Mouse (Mus musculus) ovary, postnatal 36 days (tissue): Measurements from ENCODE around the gene Gm9195.

Source experiments
- DNase-seq: peaks from one replicate; pipeline ENCODE4 v3.0.0; 2022; ENCODE audit warnings: low spot score, mixed read lengths

Gm9195 gene

DNA sequence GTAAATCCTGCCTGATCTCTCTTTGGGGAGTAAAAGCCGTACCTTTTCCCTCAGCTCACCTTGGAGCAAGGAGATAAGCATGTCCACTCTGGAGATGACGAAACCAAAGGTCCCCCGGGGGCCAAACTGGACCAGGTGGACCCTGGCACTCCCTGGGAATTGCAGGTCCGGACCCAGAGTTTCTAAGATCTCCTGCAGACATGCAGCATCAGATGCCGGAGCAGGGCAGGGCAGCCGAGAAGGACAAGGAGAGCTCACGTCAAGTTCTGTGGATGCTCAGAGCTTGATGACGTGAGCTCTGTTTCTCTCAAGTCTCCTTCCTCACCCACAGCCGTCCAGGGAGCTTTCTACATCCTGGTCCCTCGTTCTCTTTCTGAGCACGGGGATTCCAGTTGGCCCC lies 48.7 kb downstream of the Gm9195 start:
- DNase-seq, result no peak

DNA sequence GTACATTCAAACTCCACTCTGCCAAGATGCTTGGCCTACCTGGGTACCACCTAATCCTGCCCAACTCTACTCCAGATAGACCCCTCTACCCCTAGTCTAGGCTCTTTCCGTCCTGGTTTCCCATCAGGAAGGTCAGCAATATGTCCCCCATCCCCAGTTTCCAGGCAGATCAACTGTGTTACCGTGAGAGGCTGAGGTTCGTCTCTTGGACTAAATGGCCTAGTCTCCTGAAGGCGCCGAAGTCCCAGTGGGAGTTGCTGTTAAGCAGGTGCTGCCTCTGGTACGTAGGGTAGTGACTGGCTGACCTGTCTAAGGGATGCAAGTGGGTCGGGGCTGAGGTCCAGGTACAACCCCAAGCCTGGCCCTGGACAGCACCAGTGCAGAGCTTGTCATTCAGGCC lies 50.7 kb downstream of the Gm9195 start:
- no peak for DNase-seq

- no peak for DNase-seq
Observed at GRCm38 (mm10) chr14:72440436-72440835, 51.2 kb downstream of the Gm9195 start.

DNA sequence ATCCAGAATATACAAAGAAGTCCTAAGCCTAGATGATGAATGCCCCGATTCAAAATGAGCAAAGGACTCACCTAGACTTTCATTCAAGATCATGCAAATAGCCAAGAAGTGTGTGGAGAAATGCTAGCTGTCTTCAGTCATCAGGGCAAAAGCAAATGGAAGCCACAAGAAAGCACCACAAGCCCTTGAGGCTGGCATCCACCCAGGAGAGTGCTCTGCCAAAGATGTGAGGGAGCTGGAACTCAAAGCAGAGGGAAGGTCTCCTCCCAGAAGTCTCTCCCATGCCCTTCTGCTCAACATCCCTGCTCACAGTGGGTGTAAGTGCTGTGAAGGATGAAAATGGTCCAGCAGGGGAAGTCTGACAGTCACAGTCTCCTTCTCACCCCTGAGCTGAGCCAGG lies 52.7 kb downstream of the Gm9195 start:
- no peak for DNase-seq

- peak; percentile 48 for DNase-seq
Observed at GRCm38 (mm10) chr14:72389696-72390095, 101.9 kb downstream of the Gm9195 start.

DNA sequence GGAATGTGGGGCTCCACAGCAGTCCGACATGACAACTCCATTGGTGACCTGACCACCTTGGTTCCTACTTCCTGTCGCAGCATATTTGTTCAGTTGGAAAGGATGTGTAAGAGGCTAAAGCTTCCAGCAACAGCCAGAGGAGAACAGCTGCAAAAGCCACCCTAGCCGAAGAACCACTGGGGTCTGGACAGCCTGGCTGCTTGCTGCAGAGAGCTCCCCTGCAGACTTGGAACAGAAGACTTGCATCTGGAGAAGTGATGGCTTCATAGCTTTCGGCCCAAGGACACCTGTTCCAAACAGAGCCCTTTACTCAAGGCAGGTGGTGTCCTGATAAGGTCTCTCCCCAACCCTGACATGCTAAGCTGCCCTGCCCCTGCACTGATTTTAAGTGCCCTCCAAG lies 102.3 kb downstream of the Gm9195 start:
- no peak for DNase-seq

DNA sequence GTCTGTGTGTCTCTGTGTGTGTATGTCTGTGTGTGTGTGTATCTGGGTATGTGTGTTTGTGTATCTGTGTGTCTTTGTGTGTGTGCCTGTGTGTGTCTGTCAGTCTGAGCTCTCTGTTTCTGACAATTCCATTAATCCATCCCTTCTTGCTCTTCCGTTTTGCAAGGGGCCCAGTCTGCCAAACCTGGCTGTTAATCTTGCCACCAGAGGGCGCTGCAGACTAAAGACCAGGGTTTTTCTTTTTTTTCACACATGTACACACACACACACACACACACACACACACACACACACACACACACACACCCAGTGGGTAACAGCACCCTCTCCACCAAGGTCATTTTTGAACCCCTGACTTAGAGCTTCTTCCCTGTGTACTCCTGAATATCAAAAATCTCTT lies 114.4 kb downstream of the Gm9195 start:
- DNase-seq, result no peak
